Mouse (Mus musculus): ENCODE measurements around the gene Slc38a5.

- TF ChIP-seq CTCF (IDR thresholded peaks at IDR 0.05; ENCODE audit: low read depth, low read length) (no peak), POLR2A (IDR thresholded peaks at IDR 0.05; ENCODE audit: insufficient read depth, low read length) (no peak)
Measured at GRCm38 (mm10) chrX:8309302-8309701, 38.4 kb downstream of the Slc38a5 start.

All from ES-Bruce4 (cell line).